Mouse (Mus musculus): ENCODE results near the gene Chd9. TPM values are rescaled to one million over a fixed set of nuclear protein-coding genes. Genes with fewer than 3 reads are reported as not detected.

Gene Chd9
- polyA plus RNA-seq, 1 experiment from 2014 or later, result 101 TPM

DNA sequence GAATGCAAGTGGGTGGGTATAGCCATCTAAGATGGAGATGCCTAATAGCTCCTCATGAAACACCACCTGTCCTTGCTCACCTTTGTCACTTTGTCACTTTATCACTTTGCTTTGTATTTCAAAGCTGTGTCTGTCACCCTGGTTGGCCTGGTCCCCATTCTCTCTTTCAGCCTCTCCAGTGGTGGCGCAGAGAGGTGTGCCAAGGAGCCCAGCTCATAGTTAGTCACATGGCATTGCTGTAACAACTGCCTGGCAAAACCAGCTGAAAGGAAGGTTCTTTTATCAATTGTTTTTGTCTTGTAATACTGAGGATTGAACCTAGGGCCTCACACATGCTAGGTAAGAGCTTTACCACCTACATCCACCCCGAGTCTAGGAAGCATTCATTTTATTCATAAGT lies 38.9 kb downstream of the Chd9 start:
- Histone ChIP-seq H3K4me2 (ENCODE audit: low read length) (no peak overlapping the region), H3K4me3 (ENCODE audit: low read length) (no peak overlapping the region), H3K4me1 (ENCODE audit: control insufficient read depth, insufficient read depth, low read depth, low read length) (peaks cover 27% of the 10 kb centered on the region), H3K27ac (ENCODE audit: low read depth, low read length) (no peak overlapping the region), H3K36me3 (ENCODE audit: control insufficient read depth, insufficient read depth, low read length) (no peaks in the 10 kb centered on the region), H3K27me3 (replicated peaks; ENCODE audit: control insufficient read depth, insufficient read depth, low read length) (no peaks in the 10 kb centered on the region), H3K9me3 (ENCODE audit: control insufficient read depth, low read length) (no peaks in the 10 kb centered on the region), H3K9ac (ENCODE audit: low read depth, low read length) (no peak overlapping the region)
- 95% methylated on average over 2 of the region's 2 CpGs for WGBS
- no peak for ATAC-seq

DNA sequence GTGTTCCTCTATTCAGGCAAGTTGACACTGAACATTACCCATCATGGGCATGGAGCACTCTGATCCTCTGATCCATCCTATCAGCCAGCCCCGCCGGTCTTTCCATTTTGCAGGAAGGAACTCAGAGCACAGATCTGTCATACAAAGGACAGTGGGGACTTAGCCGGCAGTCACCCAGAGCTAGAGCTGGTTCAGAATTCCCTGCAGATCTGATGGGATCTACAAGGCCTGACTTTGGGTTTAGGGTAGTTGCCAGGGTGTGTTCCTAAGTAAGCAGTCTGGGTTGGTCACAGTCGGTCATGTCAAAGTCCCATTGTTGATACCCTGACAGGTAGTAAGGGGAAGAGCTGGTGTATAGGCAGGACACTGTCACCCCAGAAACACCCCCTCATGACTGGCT lies 39.8 kb downstream of the Chd9 start:
- no peak for ATAC-seq
- Histone ChIP-seq H3K9ac (ENCODE audit: low read depth, low read length) (no peak overlapping the region), H3K4me2 (ENCODE audit: low read length) (no peak overlapping the region), H3K4me3 (ENCODE audit: low read length) (no peak overlapping the region), H3K9me3 (ENCODE audit: control insufficient read depth, low read length) (no peaks in the 10 kb centered on the region), H3K36me3 (ENCODE audit: control insufficient read depth, insufficient read depth, low read length) (no peaks in the 10 kb centered on the region), H3K27ac (ENCODE audit: low read depth, low read length) (no peak overlapping the region), H3K27me3 (replicated peaks; ENCODE audit: control insufficient read depth, insufficient read depth, low read length) (no peaks in the 10 kb centered on the region), H3K4me1 (ENCODE audit: control insufficient read depth, insufficient read depth, low read depth, low read length) (peaks cover 24% of the 10 kb centered on the region)
- WGBS, result 85% methylated on average over 4 of the region's 4 CpGs

DNA sequence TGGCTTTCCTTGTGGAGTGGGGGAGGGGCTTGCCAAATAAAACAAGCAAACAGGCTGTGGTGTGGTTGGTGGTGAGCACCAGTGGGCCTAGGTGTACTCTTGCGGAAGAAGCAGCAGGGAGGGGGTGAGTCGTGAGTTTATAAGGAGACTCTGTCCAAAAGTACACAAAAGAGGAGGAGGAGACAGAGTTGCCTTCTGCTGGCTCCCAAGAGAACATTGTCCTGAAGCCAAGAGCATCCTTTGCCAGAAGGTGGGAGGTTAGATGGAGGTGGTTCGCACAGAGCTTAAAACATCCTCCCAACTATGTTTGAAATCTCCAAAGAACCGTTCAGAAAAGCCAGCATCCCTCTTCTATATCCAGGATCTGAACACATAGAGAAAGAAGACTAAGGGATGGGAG lies 40.2 kb downstream of the Chd9 start:
- peak overlapping the region; percentile 84 for H3K27ac ChIP-seq (ENCODE audit: low read depth, low read length)
- ATAC-seq, result no peak
- no peaks in the 10 kb centered on the region for H3K36me3 ChIP-seq (ENCODE audit: control insufficient read depth, insufficient read depth, low read length)
- H3K9ac ChIP-seq (ENCODE audit: low read depth, low read length), result no peak overlapping the region
- no peak overlapping the region for H3K4me2 ChIP-seq (ENCODE audit: low read length)
- 59% methylated on average over 4 of the region's 4 CpGs for WGBS
- H3K9me3 ChIP-seq (ENCODE audit: control insufficient read depth, low read length), result no peaks in the 10 kb centered on the region
- H3K4me3 ChIP-seq (ENCODE audit: low read length), result no peak overlapping the region
- peaks cover 24% of the 10 kb centered on the region for H3K4me1 ChIP-seq (ENCODE audit: control insufficient read depth, insufficient read depth, low read depth, low read length)
- no peaks in the 10 kb centered on the region for H3K27me3 ChIP-seq (replicated peaks; ENCODE audit: control insufficient read depth, insufficient read depth, low read length)

DNA sequence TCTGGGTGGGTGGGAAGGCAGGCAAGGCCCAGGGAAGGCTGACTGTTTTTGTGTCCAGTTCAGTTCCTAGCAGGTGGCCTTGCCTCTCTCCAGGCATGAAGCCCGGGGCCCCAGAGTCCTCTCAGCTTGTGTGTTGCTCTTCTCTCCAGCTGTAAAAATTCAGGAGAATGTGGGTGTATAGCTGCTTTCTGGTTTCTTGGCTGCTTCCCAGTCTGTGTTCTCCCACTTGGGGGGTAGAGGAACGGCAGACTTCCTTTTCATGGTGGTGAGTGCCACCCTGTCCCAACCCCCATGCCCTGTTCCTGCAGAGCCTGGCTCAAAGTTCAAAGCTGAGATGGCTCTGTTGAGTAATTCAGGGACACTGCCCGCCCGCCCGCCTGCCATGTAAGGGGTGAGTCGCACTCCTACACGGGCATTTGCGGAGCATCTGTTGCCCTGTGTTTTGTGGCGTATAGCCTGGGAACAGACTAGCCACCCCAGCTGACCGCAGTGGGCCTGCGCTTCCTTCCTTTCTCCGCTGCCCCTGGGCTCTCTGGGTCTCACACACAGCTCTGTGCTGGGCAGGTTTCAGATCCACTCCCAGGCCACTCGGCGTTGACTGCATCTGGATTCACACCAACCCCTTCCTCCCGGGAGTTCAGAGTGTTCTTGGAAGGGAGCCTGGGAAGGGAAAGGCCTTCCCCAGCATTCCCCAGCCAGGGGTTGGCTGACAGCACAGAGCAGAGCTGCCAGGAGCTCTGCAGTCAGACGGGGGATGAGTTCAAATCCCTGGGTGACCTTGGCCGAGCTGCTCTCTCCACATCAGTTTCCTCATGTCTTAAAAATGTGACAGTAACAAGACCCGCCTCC lies 41.1 kb downstream of the Chd9 start:
- Histone ChIP-seq H3K9me3 (ENCODE audit: control insufficient read depth, low read length) (no peaks in the 10 kb centered on the region), H3K27ac (ENCODE audit: low read depth, low read length) (peak overlapping the region; percentile 84), H3K36me3 (ENCODE audit: control insufficient read depth, insufficient read depth, low read length) (no peaks in the 10 kb centered on the region), H3K27me3 (replicated peaks; ENCODE audit: control insufficient read depth, insufficient read depth, low read length) (no peaks in the 10 kb centered on the region), H3K9ac (ENCODE audit: low read depth, low read length) (peak overlapping the region; percentile 28; the same call in 1 of the 2 replicates), H3K4me1 (ENCODE audit: control insufficient read depth, insufficient read depth, low read depth, low read length) (peaks cover 24% of the 10 kb centered on the region), H3K4me2 (ENCODE audit: low read length) (peak overlapping the region; percentile 48), H3K4me3 (ENCODE audit: low read length) (peak overlapping the region; percentile 14; the same call in 1 of the 2 replicates)
- ATAC-seq, result peak; percentile 80
- 26% methylated on average over 18 of the region's 18 CpGs for WGBS

DNA sequence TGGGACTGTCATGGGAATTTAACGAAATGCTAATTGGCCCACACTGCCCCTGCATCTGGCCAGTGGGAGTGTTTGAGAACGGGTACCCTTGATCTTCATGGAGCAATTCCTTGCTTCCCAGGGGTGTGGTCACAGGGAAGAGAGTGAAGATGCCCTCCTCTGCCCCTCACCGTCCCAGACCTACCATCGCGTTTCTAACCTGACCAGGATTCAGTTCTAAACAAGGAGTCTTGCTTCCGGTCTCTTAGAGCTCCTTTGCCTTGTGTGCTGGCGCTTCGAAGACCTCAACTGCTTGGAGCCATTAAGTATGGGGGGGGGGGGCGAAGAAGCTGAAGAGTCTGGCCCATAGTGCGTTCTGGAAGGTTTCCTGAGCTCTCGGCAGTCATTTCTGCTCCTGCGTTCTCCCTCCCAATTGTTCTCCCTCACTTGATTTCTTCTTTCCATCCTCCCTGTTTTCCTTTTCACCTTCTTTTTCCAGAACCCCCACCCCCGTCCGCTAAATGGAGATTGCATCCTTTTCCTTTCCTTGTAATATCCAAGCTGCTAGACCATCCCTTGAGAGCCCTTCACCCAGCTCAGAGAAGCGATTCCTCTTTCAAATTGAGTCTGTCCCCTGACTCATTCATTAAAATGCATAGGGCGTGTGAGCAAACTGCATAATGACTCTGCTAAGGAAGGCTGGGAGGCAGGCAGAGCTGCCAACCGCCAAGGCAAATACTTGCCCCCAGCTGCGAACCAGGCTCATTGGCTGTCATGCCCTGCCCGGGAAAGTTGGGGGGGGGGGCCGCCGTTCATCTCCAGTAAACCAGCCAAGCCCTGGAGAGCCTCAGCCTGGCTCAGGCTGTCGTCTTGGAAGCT lies 42.0 kb downstream of the Chd9 start:
- 2% methylated on average over 22 of the region's 22 CpGs for WGBS
- Histone ChIP-seq H3K36me3 (ENCODE audit: control insufficient read depth, insufficient read depth, low read length) (no peaks in the 10 kb centered on the region), H3K9ac (ENCODE audit: low read depth, low read length) (peak overlapping the region; percentile 28; the same call in 1 of the 2 replicates), H3K4me2 (ENCODE audit: low read length) (peak overlapping the region; percentile 48), H3K9me3 (ENCODE audit: control insufficient read depth, low read length) (no peaks in the 10 kb centered on the region), H3K4me3 (ENCODE audit: low read length) (peak overlapping the region; percentile 14), H3K4me1 (ENCODE audit: control insufficient read depth, insufficient read depth, low read depth, low read length) (peaks cover 24% of the 10 kb centered on the region), H3K27ac (ENCODE audit: low read depth, low read length) (peak overlapping the region; percentile 84), H3K27me3 (replicated peaks; ENCODE audit: control insufficient read depth, insufficient read depth, low read length) (no peaks in the 10 kb centered on the region)
- peak; percentile 88 for ATAC-seq

DNA sequence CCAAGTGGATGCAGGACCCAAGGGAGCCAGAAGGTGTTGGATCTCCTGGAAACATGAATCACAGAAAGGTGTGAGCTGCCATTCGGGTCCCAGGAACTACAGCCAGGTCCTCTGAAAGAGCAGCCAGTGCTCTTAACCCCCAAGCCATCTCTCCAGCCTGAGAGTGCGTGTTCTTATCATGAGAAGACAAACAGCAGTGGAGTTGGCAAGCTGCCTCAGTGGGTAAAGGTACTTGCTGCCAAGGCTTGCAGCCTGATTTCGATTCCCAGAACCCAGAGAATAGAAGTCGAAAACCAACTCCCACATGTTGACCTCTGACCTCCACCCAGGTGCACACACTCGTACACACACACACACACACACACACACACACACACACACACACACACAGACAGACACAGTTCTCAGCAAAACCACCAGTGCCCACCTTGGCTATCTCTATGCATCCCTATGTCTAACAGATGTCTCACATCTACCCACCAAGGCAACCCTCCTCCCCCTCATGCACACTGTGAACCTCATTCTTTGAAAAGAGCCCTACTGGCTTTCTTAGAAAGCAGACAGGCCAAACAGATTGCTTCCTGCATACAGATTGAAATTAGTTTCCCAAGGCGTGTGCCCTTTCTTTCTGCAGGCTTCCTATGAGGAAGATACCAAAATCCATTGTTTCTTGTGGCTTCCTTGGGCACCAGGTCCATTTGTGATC lies 43.4 kb downstream of the Chd9 start:
- Histone ChIP-seq H3K27ac (ENCODE audit: low read depth, low read length) (peak overlapping the region; percentile 52; the same call in 1 of the 2 replicates), H3K36me3 (ENCODE audit: control insufficient read depth, insufficient read depth, low read length) (no peaks in the 10 kb centered on the region), H3K9me3 (ENCODE audit: control insufficient read depth, low read length) (no peaks in the 10 kb centered on the region), H3K9ac (ENCODE audit: low read depth, low read length) (no peak overlapping the region), H3K27me3 (replicated peaks; ENCODE audit: control insufficient read depth, insufficient read depth, low read length) (no peaks in the 10 kb centered on the region), H3K4me2 (ENCODE audit: low read length) (no peak overlapping the region), H3K4me1 (ENCODE audit: control insufficient read depth, insufficient read depth, low read depth, low read length) (peaks cover 29% of the 10 kb centered on the region), H3K4me3 (ENCODE audit: low read length) (no peak overlapping the region)
- WGBS, result 39% methylated on average over 5 of the region's 6 CpGs
- no peak for ATAC-seq

DNA sequence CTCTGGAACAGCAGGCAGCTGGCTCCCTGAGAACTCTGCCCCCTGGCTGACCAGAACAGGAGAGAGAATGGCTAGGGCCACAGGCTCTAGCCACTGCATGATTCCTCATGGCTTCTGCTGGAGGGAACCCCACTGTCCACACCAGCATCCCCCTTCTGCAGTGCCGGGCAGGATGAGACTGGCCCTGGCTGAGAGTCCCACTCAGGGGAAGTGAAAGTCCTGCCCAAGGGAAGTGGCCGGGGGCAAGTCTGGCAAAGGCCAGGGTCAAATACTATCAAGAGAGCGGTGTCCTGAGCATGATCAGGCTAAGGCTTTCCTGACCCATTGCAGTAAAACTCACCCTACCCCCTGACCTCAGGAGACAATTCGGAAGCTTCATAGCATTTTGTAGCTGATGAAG lies 44.9 kb downstream of the Chd9 start:
- WGBS, result 77% methylated on average over 4 of the region's 4 CpGs
- Histone ChIP-seq H3K36me3 (ENCODE audit: control insufficient read depth, insufficient read depth, low read length) (no peaks in the 10 kb centered on the region), H3K4me1 (ENCODE audit: control insufficient read depth, insufficient read depth, low read depth, low read length) (peaks cover 44% of the 10 kb centered on the region)

DNA sequence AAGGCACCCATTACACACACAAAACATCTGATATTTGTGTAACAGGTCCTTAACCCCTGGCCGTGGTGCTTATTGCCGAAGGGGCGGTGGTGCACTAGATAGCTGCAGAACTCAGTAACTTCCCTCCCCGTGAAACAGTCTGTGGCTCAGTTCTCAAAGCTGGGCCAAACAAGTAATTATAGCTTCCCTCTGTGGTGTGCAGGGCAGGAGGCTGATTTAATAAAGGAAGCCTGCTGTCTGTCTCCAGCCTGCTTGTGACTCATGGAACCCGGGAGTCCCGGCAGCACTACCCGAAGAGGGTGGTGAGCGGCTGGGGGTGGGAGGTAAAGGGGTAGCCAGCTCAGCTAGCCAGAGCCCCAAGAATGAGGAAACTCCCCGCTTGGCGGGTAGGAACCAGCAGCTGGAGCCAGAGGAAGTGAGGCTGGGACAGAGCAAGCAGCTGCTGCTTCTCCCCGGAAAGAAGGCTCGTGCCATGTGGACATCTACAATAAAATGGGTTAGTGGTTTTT lies 48.1 kb downstream of the Chd9 start:
- peak; percentile 62 for ATAC-seq
- H3K9ac ChIP-seq (ENCODE audit: low read depth, low read length), result peak overlapping the region; percentile 64
- H3K27ac ChIP-seq (ENCODE audit: low read depth, low read length), result peak overlapping the region; percentile 81
- WGBS, result 3% methylated on average over 12 of the region's 12 CpGs
- H3K36me3 ChIP-seq (ENCODE audit: control insufficient read depth, insufficient read depth, low read length), result no peaks in the 10 kb centered on the region
- H3K4me3 ChIP-seq (ENCODE audit: low read length), result peak overlapping the region; percentile 43; the same call in 1 of the 2 replicates
- peaks cover 19% of the 10 kb centered on the region for H3K4me1 ChIP-seq (ENCODE audit: control insufficient read depth, insufficient read depth, low read depth, low read length)
- H3K4me2 ChIP-seq (ENCODE audit: low read length), result peak overlapping the region; percentile 81
- no peaks in the 10 kb centered on the region for H3K9me3 ChIP-seq (ENCODE audit: control insufficient read depth, low read length)
- no peaks in the 10 kb centered on the region for H3K27me3 ChIP-seq (replicated peaks; ENCODE audit: control insufficient read depth, insufficient read depth, low read length)

More for the DNA sequence above, 44.9 kb downstream of the Chd9 start:
- Histone ChIP-seq H3K4me2 (ENCODE audit: low read length) (no peak overlapping the region), H3K4me3 (ENCODE audit: low read length) (no peak overlapping the region), H3K27ac (ENCODE audit: low read depth, low read length) (no peak overlapping the region), H3K9me3 (ENCODE audit: control insufficient read depth, low read length) (no peaks in the 10 kb centered on the region), H3K9ac (ENCODE audit: low read depth, low read length) (no peak overlapping the region), H3K27me3 (replicated peaks; ENCODE audit: control insufficient read depth, insufficient read depth, low read length) (no peaks in the 10 kb centered on the region)
- no peak for ATAC-seq
